Mouse (Mus musculus) midbrain, postnatal 0 days (tissue): ENCODE results near the gene Cyth1. TPM values are rescaled to one million over a fixed set of nuclear protein-coding genes. Genes with fewer than 3 reads are reported as not detected.
A peak's percentile ranks its signal among the peaks of the same experiment; 100 is the strongest.

ENCODE experiments used
- ATAC-seq: fragments of 200-750 bp; cut with Nextera tagmentation; 2 replicates; pipeline ENCODE4 v1.8.0; 2017; ENCODE audit warnings: moderate number of reproducible peaks, mild to moderate bottlenecking, moderate TSS enrichment, moderate library complexity; ENCODE audit not compliant: low FRiP score
- DNase-seq: peaks from one replicate; pipeline ENCODE4 v3.0.0-alpha.2; 2015; ENCODE audit warnings: low spot score
- H3K27ac ChIP-seq: fragments of 300-500 bp; sonication (generic); 2 replicates; pipeline ENCODE4 v1.5.1; 2014; ENCODE audit warnings: low read depth, mild to moderate bottlenecking, low read length, mixed read lengths
- H3K27me3 ChIP-seq: fragments of 300-500 bp; sonication (generic); 2 replicates; pipeline ENCODE4 v1.6.1; 2014; ENCODE audit warnings: low read length, control low read depth, mixed read lengths; ENCODE audit not compliant: insufficient read depth
- H3K36me3 ChIP-seq: fragments of 300-500 bp; sonication (generic); 2 replicates; pipeline ENCODE4 v1.6.1; 2014; ENCODE audit warnings: low read length, control low read depth, mixed read lengths; ENCODE audit not compliant: insufficient read depth
- H3K4me1 ChIP-seq: fragments of 300-500 bp; sonication (generic); 2 replicates; pipeline ENCODE4 v1.6.1; 2014; ENCODE audit warnings: mild to moderate bottlenecking, control low read depth, antibody characterized with exemption, low read length, mixed read lengths; ENCODE audit not compliant: insufficient read depth
- H3K4me2 ChIP-seq: fragments of 300-500 bp; sonication (generic); 2 replicates; pipeline ENCODE4 v1.6.1; 2014; ENCODE audit warnings: low read depth, mild to moderate bottlenecking, low read length, mixed read lengths; ENCODE audit not compliant: poor library complexity, severe bottlenecking
- H3K4me3 ChIP-seq: fragments of 300-500 bp; sonication (generic); 2 replicates; pipeline ENCODE4 v1.5.1; 2014; ENCODE audit warnings: low read depth, mild to moderate bottlenecking, low read length, moderate library complexity
- H3K9ac ChIP-seq: fragments of 300-500 bp; sonication (generic); replicated peaks from 2 replicates; pipeline ENCODE4 v1.6.1; 2014; ENCODE audit warnings: mild to moderate bottlenecking, low read length, moderate library complexity, mixed read lengths; ENCODE audit not compliant: poor library complexity, severe bottlenecking
- H3K9me3 ChIP-seq: fragments of 300-500 bp; sonication (generic); 2 replicates; pipeline ENCODE4 v1.6.1; 2016; ENCODE audit warnings: low read length, control low read depth
- CTCF ChIP-seq: IDR thresholded peaks from 2 replicates; pipeline ENCODE4 v1.5.1; 2016; ENCODE audit warnings: antibody characterized with exemption, mild to moderate bottlenecking
- WGBS: fragments of 180-500 bp; shearing (Covaris S2); extraction: QIAGEN DNeasy Blood & Tissue Kit; methylation state at CpG from one replicate; pipeline ENCODE4 v1.1.7; 2014; 5-methylcytosine and 5-hydroxymethylcytosine counted together
- polyA plus RNA-seq: library from polyadenylated mRNA; unstranded; fragments of >200 nt; fragmentation: Nextera tagmentation; extraction: Ambion mirVana; gene quantifications from 2 replicates; pipeline ENCODE4 v1.2.1, GENCODE M21; 2015
- total RNA-seq: library from RNA; depleted of rRNA; stranded (reverse); fragments of >200 nt; gene quantifications from 2 replicates; pipeline ENCODE4 v1.2.3, GENCODE M21; 2014; rRNA removed

The Cyth1 gene
- total RNA-seq: 40.2 and 54.1 TPM in 2 replicates
- 20.0 and 21.6 TPM in 2 replicates for polyA plus RNA-seq

GRCm38 (mm10) chr11:118248150-118249011 is at the start of gene Cyth1:
Cyth1 (minus strand) TSS chr11:118248592.
- Histone ChIP-seq H3K27me3 (no peaks in the 10 kb centered on the region), H3K9ac (peak within 1 kb of the TSS; percentile 75), H3K36me3 (no peaks in the 10 kb centered on the region), H3K9me3 (no peaks in the 10 kb centered on the region), H3K4me3 (peak within 1 kb of the TSS; percentile 90), H3K4me1 (peaks cover 10% of the 10 kb centered on the region; the same call in 1 of the 2 replicates), H3K27ac (peak within 1 kb of the TSS; percentile 63), H3K4me2 (peak within 1 kb of the TSS; percentile 84)
- WGBS: under 1% methylated on average over 74 of the region's 86 CpGs
- peak; percentile 98 for DNase-seq
- TF ChIP-seq CTCF: peak; percentile 9; the same call in 1 of the 2 replicates
- peak; percentile 95 for ATAC-seq

- no peak overlapping the region for H3K9ac ChIP-seq
- no peaks in the 10 kb centered on the region for H3K9me3 ChIP-seq
- no peaks in the 10 kb centered on the region for H3K4me1 ChIP-seq
- TF ChIP-seq CTCF: no peak; the same call in none of the 2 replicates
- 79% methylated on average over 3 of the region's 3 CpGs for WGBS
- H3K36me3 ChIP-seq: peaks cover 11% of the 10 kb centered on the region
- H3K4me2 ChIP-seq: no peak overlapping the region
- H3K27ac ChIP-seq: no peak overlapping the region
- no peak for DNase-seq
- no peak overlapping the region for H3K4me3 ChIP-seq
- no peaks in the 10 kb centered on the region for H3K27me3 ChIP-seq
- no peak for ATAC-seq
Observed at GRCm38 (mm10) chr11:118297967-118298366, 49.6 kb upstream of the Cyth1 start.

- Histone ChIP-seq H3K4me2 (no peak overlapping the region), H3K9ac (no peak overlapping the region), H3K9me3 (no peaks in the 10 kb centered on the region), H3K27ac (peak overlapping the region; percentile 67), H3K4me1 (no peaks in the 10 kb centered on the region; the same call in 1 of the 2 replicates), H3K36me3 (no peaks in the 10 kb centered on the region), H3K27me3 (no peaks in the 10 kb centered on the region), H3K4me3 (no peak overlapping the region)
- DNase-seq (peak; percentile 84), ATAC-seq (no peak)
- TF ChIP-seq CTCF: no peak
- 40% methylated on average over 2 of the region's 2 CpGs for WGBS
Observed at GRCm38 (mm10) chr11:118295026-118295425, 46.6 kb upstream of the Cyth1 start.

GRCm38 (mm10) chr11:118292671-118293070 is 44.3 kb upstream of the Cyth1 start:
- DNase-seq (peak; percentile 34), ATAC-seq (no peak)
- Histone ChIP-seq H3K4me3 (no peak overlapping the region), H3K4me1 (peaks cover 5% of the 10 kb centered on the region; the same call in 1 of the 2 replicates), H3K27ac (no peak overlapping the region), H3K9me3 (no peaks in the 10 kb centered on the region), H3K36me3 (no peaks in the 10 kb centered on the region), H3K4me2 (no peak overlapping the region), H3K27me3 (no peaks in the 10 kb centered on the region), H3K9ac (no peak overlapping the region)
- no peak for TF ChIP-seq CTCF
- 51% methylated on average over 6 of the region's 6 CpGs for WGBS

GRCm38 (mm10) chr11:118289999-118290889 is 41.9 kb upstream of the Cyth1 start, which contains the start of gene Usp36:
Usp36 (minus strand) TSS chr11:118290244.
- DNase-seq (peak; percentile 100), ATAC-seq (peak; percentile 98)
- Histone ChIP-seq H3K27me3 (no peaks in the 10 kb centered on the region), H3K4me2 (peak within 1 kb of the TSS; percentile 85), H3K4me3 (peak within 1 kb of the TSS; percentile 91), H3K4me1 (peaks cover 5% of the 10 kb centered on the region; the same call in 1 of the 2 replicates), H3K36me3 (peaks cover 21% of the 10 kb centered on the region), H3K9ac (peak within 1 kb of the TSS; percentile 98), H3K9me3 (no peaks in the 10 kb centered on the region), H3K27ac (peak within 1 kb of the TSS; percentile 92)
- WGBS: under 1% methylated on average over 68 of the region's 68 CpGs
- no peak for TF ChIP-seq CTCF
